Mouse (Mus musculus) B cell, adult (primary cell): ENCODE results near the gene Cox5b. TPM values are rescaled to one million over a fixed set of nuclear protein-coding genes. Genes with fewer than 3 reads are reported as not detected.

Experiments used
- total RNA-seq: library from RNA; stranded (reverse); gene quantifications from 4 replicates; pipeline ENCODE4 v1.2.4, GENCODE M21; 2023; ENCODE audit not compliant: inconsistent age

Gene Cox5b
- 208 to 240 TPM (median 226 TPM) in 4 replicates for total RNA-seq

GRCm38 (mm10) chr1:36691271-36692155 lies at the start of gene Cox5b:
Cox5b (plus strand) TSS chr1:36691449.

GRCm38 (mm10) chr1:36682620-36683355 lies 8.5 kb upstream of the Cox5b start, which contains the start of gene Fam178b:
Fam178b (minus strand) TSS chr1:36683183.

GRCm38 (mm10) chr1:36709854-36710280 lies 18.6 kb downstream of the Cox5b start, which contains the start of gene 4933424G06Rik:
4933424G06Rik (plus strand) TSS chr1:36710149.

GRCm38 (mm10) chr1:36714311-36714710 lies 23.1 kb downstream of the Cox5b start, which contains the start of gene Actr1b:
Actr1b (minus strand) TSS chr1:36714422.

Other genes starting within 250 kb of the Cox5b start
- gene Lman2l, start 246.2 kb upstream of the Cox5b start, total RNA-seq = 21.7 to 30.1 TPM (median 27.9 TPM) in 4 replicates
- 22.1 to 27.2 TPM (median 23.3 TPM) in 4 replicates for gene Cnnm4, start 219.8 kb upstream of the Cox5b start, total RNA-seq
- gene Cnnm3, start 179.6 kb upstream of the Cox5b start, total RNA-seq = 26.6 to 32.0 TPM (median 28.4 TPM) in 4 replicates
- gene Ankrd23, start 154.6 kb upstream of the Cox5b start, total RNA-seq = 19.6 to 24.1 TPM (median 20.9 TPM) in 4 replicates
- not detected in 4 replicates for gene Gm42417, start 152.0 kb upstream of the Cox5b start, total RNA-seq
- gene Ankrd39, start 144.0 kb upstream of the Cox5b start, total RNA-seq = 18.0 to 21.8 TPM (median 19.2 TPM) in 4 replicates
- 0.93 TPM in 1 of 4 replicates, not detected in the others for gene Sema4c, start 133.1 kb upstream of the Cox5b start, total RNA-seq
- gene Fam178b, start 8.3 kb upstream of the Cox5b start, total RNA-seq = not detected in 4 replicates
- gene 4933424G06Rik, start 18.7 kb downstream of the Cox5b start, total RNA-seq = not detected in 4 replicates
- gene Actr1b, start 23.0 kb downstream of the Cox5b start, total RNA-seq = 82.6 to 96.9 TPM (median 86.7 TPM) in 4 replicates
- 3.2 to 5.7 TPM (median 4.0 TPM) in 4 replicates for gene Zap70, start 70.3 kb downstream of the Cox5b start, total RNA-seq